Mouse (Mus musculus): ENCODE results near the gene Lhfpl2. TPM values are rescaled to one million over a fixed set of nuclear protein-coding genes. Genes with fewer than 3 reads are reported as not detected.

Gene Lhfpl2
- total RNA-seq, 2 experiments from 2014 or later: 14.2 to 25.1 TPM

DNA sequence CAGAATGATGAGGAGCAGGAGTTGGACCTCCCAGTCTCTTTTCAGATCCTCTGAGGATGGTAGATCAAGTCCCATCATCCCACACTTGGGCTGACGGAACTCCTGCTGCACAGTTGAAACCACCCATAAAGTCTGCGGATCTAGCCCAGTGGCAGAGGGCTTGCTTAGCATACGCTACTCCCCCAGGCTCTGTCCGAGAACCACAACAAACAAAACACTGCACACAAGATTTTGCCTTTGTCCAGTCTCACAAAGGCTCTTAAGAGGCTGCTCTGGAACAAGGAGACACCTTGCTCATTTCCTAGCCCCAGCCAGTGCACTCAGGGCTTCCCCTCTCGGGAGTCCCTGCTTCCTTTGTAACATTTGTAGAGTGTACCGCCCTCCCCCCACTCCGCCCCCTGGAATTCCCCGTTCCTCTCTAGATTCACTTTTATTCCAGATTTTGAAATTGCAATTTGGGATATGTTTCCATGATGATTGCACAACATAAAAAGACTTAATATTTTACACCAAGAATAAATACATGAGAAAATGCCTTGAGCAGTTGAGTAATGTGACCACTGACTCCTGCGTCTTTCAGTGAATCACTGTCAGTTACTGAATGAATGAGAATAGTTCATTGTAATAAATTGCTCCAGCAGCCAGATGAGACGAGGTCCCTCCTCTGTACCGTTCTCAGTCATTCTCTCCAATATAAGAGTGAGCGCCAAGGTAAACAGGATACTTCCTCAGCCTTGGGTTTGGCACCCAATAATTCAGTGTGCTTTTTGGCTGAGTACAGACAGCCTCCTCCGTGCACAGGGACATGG is 74.8 kb downstream of the Lhfpl2 start:
- no peak; the same call in 1 of the 2 replicates for ATAC-seq (replicated peaks; ENCODE audit: poor library complexity, severe bottlenecking)

DNA sequence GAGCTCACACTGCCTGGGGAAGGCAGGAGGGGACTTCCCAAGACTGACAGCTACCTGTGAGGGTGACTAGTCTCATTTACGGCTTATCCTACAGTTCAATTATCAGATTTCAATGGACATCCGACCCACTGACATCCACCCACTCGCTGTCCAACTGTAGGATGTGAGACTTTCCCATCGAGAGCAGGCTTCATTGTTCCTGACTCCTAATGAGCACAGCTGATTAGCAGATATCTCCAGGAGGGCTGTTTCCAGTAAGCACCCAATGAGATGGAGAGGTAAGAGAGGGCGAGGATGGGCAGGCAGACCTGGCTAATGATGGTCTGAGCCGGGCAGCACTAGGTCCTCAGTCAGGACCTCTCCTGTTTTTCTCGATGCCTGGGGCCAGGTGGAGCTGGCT is 77.0 kb downstream of the Lhfpl2 start:
- no peak for ATAC-seq (replicated peaks; ENCODE audit: poor library complexity, severe bottlenecking)

DNA sequence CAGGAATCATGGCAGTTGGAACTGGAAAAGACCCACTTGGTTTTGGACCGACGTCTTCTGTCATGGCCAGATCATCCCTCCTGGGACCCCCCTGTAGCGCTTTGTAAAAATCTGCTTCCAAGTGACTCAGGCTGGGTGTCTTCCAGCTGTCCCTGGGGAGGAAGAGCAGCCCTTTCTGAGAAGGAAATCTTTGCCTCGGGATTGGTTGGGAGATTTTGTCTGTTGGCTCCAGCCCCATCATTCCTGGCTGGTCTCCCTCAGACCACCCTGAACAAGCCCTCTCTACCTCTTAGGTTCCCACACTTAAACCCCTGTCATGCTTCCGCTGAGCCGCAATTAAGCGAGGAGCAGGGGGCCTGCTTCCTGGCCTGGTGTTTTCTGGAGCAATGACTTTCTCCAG is 77.6 kb downstream of the Lhfpl2 start:
- ATAC-seq (replicated peaks; ENCODE audit: poor library complexity, severe bottlenecking): no peak

DNA sequence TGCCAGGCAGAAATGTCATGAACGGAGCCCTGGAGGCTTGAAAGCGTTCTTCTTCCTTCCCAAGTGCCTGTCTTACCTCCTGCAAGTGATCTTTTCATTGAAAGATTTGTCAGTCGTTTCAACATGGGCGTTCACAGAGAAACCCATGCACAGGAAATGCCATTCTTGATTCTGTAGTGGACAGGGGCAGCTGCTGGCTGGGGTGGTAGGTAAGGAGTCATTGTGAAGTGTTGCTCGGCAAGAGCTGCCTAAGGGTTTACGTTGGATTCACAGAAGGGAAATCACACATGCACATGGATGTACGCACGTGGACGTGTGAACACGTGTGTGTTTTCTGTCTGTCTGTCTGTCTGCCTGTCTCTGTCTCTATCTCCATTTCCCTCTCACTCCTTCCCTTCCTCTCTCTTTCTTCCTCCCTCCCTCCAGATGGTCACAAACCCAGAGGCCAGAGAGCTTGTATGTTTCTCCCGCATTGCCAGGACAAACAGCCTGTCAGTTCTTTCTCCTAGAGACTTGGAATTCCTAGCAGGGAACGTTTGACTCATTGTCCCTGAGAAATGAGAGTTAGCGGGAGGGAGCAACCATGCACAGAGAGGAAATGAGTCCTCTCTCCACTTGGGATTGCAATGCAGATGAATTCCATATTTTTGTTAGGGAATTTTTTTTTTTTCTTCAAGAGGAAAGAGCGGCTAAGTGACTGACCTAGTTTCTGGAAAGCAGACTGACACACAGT is 82.3 kb downstream of the Lhfpl2 start:
- ATAC-seq (replicated peaks; ENCODE audit: poor library complexity, severe bottlenecking): no peak

DNA sequence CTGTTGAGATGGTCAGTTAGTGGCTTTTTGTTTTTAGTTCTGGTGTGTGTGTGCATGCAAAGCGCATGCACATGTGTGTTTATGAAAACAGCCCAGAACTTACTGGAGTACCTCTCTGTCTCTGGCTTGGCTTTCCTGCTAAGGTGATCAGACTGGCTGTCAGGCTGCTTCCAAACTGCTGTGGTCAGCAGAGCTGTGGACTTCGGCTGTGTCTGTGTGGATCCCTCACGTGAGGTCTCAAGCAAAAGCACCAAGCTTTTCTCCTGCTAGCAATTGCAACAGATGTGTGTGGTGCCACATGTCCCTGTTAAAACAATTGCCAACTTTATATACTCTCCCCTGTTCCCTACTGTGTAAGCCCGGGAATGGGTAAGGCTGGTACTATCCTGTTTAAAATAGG is 82.8 kb downstream of the Lhfpl2 start:
- ATAC-seq (replicated peaks; ENCODE audit: poor library complexity, severe bottlenecking): no peak

DNA sequence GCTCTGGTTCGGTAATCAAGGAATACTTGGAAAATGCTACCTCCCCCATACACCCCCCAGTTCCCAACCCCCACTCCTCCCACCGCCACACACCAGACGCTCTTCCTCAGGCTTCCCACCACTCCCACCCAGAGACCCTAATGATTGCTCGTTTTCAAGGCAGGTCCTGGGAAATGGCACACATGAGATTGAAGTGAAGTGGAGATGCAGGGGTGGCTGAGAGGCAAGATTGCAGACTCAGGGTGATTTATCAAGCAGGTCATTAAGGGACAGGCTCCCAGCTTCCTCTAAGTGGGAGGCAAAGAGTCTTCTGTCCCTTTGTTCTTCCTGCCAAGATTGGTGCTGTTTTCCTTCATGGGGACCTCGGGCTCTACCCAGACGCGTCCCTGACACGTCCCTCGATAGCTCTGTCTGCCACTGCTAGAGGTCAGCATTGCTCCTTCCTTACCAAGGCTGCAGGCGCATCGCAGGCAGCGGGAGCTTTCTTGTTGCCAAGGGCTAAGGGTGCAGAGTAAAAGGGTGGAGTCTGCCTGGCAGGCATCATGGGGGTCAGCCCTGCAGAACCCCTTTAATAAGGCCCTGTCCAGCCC is 85.6 kb downstream of the Lhfpl2 start:
- ATAC-seq (replicated peaks; ENCODE audit: poor library complexity, severe bottlenecking): no peak; the same call in 1 of the 2 replicates

DNA sequence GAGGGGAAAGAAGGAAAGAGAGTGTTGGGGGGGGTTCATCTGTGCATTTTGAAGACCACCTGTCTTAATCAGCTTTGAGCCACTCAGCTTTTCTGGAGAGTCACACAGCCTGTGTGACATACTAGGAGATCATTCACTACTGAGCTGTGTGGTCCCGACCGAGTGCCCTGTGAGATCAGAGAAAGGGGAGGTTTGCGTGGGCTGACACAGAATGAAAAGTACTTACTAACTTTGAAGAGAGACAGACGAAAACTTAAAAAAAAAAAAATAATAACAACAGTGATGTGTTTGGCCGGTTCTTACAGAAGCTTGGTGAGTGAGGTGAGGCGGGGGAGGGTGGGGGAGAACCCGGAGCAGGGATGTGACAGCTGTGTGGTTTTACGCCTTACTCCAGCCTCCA is 86.9 kb downstream of the Lhfpl2 start:
- ATAC-seq (replicated peaks; ENCODE audit: poor library complexity, severe bottlenecking): no peak

DNA sequence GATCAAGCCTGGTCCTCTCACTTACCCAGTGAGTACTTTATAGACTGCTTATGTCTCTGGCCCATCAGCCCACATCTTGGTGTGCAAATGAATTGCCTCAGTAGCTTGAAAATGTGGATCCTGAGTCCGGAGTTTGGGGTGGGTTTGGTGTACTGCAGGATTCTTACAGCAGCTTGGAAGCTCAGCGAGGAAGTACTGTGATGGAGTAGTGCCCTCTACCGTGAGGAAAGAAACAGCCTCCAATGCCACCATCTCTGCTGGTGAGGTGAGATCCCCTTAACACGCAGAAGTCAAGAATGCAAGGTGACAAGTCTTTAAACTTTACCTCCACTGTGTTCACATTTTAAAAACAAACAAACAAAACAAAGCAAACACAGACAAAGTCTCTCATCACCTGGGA is 89.7 kb downstream of the Lhfpl2 start:
- peak; percentile 52; the same call in 1 of the 2 replicates for ATAC-seq (replicated peaks; ENCODE audit: poor library complexity, severe bottlenecking)

DNA sequence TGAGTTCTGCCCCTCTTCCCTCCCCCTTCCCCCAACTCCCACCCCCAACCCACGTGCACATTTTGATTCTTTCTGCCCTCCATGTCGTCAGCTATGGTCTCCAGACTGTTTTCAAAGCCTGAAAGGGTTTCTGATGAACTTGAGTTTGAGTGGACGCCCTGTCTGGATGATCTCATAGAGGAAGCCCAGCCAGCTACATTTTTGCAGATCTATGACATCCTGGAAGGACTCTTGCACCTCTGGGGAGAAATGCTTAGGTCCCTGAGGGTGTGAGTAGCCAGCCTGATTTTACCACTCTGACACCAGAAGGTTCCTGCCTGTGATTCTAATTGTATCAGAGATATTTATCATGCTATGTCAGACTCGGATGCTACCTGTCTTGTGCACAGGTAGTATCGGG is 91.4 kb downstream of the Lhfpl2 start:
- ATAC-seq (replicated peaks; ENCODE audit: poor library complexity, severe bottlenecking): no peak

DNA sequence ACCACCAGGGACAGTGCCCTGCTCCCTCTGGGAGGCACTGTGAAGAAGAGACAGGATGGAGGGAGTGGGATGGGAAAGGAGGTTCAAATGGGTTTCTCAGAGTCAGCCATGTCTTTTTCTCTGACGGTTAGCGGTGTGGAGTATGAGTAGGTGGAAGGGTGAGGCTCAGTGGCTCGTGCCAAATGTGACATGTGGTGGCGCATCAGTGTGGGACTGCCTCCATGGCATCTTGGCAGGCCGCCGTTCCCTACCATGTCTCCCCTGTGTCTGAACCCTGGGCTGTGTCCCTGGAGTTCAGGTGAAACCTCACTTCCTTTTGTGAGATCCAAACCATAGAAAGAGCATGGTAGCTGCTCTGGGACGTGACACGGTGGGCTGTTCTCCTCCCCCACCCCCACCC is 92.2 kb downstream of the Lhfpl2 start:
- no peak for ATAC-seq (replicated peaks; ENCODE audit: poor library complexity, severe bottlenecking)

DNA sequence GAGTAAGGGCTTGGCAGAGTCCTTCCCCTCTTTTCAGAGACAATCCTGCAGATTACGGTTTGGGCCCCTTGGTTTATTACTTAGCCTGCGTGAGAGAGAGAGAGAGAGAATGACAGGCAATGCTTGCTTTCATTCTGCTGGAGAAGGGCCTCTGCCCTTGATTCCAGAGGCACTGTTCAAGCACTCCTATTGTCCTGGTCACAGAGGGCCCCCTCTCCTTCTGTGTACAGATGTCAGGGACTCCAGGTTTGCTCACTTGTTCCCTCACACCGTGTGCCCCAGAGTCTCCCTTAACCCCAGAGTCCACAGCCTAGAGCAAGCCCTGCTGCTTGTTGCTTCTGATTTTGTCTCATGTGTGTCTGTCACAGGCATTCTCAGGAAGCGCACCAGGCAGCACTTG is 93.7 kb downstream of the Lhfpl2 start:
- no peak for ATAC-seq (replicated peaks; ENCODE audit: poor library complexity, severe bottlenecking)

DNA sequence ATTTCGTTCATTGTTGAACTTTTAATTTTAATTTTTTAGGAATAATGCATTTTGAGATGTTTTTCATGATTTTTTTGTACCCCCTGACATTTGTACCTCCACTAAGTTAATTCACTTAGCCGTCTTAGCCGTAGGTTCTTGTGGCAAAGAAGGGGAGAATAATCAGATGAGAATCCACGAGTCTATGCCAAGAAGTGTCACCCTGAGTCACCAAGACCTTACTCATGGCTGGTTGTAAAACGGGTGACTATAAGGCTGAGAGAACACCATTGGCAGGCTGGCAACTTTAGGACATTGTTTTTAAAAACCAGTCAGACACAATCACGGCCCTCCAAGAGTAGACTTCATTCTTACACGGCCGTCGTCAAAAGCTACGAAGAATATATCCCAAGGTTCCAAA is 95.2 kb downstream of the Lhfpl2 start:
- no peak for ATAC-seq (replicated peaks; ENCODE audit: poor library complexity, severe bottlenecking)

DNA sequence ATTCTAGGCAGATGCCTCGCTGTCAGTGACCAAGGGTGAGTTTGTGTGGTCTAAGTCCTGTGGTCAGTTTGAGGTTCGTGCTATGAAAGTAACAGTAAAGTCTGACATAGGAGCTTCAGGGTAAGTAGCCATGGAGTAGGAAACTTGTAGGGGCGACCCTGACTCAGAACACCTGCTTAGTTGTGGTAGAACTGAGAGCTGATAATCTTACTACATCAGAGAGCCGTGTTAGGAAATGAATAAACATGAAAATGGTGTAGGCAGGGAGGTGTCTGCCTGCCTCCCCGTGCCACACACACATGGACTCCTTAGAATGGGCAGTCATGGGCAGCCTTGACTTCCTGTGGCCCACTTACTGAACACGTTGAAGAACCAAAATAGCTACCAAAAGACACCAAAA is 96.1 kb downstream of the Lhfpl2 start:
- ATAC-seq (replicated peaks; ENCODE audit: poor library complexity, severe bottlenecking): peak; percentile 41

DNA sequence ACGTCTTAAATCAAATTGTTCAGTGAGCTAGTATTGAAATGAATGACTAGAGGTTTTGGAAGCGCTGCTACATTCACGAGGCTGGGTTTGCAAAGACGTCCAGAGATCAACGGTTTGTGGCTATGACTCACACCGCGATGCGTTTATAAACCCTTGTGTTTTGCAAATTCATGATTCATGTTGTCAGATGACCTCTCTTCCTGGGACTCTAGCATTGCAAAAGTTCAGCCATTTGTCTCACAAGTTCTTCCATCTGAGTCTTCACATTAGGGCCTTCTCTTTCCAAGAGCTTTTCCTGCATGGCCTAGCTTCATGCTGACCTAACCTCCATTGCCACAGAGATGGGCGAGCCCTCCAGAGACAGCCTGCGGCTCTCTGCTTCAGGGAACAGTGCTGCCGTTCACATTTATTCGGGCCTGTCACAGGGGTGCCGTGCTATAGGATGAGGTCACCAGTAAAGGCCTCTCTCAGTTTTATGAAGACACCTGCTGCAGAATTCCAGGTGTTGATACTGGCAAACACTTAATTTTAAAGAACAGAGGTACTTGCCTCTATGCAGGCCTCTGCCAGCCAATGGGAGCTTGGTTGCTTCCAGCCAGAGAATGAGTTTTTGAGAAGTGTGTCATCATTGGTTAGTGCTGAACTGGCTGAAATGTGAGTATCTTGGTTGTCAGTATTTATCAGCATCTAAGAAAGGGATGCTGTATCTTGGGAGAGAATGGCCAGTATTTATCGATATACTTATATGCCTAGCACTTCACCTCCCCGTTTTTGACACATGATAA is 97.1 kb downstream of the Lhfpl2 start:
- ATAC-seq (replicated peaks; ENCODE audit: poor library complexity, severe bottlenecking): peak; percentile 81

DNA sequence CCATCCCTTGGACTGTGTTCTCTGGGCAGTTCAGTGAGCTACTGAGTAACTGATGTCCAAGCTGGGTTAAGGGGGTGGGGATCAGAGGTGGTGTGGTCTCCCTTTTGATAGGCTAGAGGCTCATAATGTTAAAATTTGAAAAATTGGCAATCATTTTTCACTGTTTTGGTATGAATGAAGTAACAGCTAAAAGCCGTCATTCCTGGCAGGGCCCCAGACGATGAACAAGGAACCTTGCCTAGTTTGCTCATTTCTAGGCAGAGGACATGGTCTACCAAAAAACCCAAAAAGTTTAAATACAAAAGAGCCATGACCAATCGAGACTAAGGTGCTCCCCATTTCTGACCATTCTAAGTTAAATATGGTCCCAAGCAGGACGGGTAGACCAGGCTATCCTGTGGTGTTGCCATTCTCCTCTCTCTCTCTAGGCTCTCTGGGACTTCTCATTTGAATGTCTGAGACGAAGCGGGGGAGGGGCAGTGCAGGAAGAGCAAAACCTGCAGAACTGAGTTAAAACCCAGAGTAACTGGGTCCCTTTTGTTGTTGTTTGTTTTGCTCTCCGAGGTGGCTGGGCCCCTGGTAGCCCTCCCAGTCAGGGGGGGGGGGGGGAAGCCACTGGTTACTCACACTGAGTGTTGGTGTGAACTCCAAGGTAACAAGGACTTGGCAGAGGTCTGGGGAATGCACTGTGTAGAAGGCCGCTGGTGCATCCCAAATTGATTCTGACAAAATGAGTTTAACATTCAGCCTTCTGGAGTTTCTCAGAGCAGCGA is 98.2 kb downstream of the Lhfpl2 start:
- no peak for ATAC-seq (replicated peaks; ENCODE audit: poor library complexity, severe bottlenecking)

DNA sequence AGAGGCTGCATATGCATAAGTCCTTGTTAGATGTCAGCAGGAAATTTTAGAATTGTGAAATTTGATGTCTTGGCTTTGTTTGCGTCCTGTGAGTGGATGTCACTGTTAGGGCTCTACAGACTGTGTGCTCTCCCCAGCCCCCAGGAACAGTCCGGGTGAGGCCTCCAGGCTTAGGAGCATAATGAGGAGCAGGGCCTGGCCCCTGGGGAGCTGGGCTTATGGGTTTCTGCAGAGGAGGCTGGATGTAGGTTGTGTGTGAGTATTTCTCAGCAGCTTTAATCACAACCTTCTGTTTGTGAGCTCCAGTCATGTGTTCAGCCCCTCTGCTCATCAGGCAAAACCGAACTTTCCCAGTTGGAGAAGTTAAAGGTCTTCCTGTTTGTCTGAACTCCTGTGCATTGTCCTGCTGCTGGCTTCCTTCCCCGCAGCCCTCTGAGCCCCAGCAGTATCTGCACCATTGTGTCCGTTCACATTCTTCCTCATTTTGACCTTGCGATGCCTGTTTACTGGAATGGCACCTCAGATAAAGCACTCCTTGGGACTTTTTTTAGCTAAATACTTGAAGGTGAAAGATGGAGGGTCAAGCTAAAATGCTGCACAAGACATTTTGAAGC is 101.4 kb downstream of the Lhfpl2 start:
- 0 out of 2 replicates have a peak, but pooled peaks have one; percentile 13 for ATAC-seq (replicated peaks; ENCODE audit: poor library complexity, severe bottlenecking)

DNA sequence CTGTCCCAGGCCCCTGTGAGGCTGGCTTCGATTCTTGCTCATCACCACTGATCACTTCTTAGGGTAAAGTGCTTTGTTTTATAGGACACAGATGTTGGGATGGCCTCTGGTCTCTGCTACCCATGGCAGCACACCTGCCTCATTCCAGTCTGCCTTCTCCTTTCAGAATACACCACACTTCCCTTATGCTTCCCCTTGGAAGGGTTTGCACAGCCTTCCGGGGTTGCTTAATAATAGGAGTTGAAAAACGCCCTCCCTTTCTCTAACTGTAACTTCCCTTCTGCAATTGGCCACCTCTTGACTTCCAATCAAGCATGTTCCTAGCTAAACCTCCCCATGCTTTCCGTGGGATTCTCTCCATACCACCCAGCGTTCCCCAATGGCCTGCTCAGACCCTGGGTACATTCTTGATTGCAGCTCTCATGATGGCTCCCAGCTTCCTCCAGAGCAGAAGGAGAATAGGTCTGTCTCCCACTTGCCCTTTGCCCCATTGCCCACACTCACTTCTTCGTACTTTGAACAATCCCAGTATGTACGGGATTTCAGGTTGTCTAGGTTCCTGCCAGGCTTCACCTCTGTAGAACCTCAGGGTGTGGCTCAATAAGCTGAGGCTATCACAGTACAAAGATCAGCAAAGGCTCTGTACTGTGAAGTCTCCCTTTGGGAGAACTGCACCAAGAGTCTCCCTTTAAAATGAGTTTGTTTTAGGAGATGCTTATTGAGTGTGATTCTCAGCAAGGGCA is 102.1 kb downstream of the Lhfpl2 start:
- ATAC-seq (replicated peaks; ENCODE audit: poor library complexity, severe bottlenecking): peak; percentile 62

DNA sequence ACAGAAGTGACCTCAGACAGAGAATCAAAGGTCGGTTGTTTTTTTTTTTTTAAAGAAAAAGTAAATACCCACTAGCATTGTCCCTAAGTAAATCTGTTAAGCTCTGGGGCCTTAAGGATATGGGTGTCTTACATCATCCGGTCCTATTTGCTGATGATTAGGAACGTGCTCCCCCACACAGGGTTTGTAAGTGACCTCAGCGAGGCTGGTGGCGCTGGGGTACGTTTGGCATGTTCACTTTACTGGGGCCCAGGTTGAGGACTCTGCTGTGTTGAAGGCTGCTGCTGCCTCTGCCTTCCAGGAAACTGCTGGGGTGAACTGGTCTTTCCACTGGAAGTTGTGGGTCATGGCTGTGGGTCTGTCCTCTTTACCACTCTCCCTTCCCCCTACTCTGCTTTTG is 106.9 kb downstream of the Lhfpl2 start:
- no peak for ATAC-seq (replicated peaks; ENCODE audit: poor library complexity, severe bottlenecking)

DNA sequence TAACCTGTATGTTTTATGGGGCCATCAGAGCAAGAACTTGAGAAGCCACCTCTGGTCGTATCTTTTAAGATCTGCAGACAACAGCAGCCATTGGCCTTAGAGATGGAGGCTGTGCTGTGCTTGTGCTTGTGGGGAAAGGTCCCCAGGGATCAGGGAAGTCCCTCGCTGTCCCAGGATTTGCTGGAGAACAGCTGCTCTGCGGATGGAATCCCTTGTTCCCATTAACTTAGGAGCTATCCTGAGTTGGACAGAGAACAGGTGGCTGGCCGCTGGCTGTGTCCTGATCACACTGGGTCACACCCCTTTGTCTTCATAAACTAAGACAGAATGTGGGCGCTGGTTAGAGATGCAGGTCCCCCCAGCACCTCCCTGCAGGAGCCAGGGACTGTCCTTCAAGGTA is 110.7 kb downstream of the Lhfpl2 start:
- ATAC-seq (replicated peaks; ENCODE audit: poor library complexity, severe bottlenecking): no peak

All from granulocyte monocyte progenitor cell, adult 5-6 weeks (primary cell).